Mouse (Mus musculus): ENCODE measurements at regions not wholly inside any gene's neighbourhood (a gene's known extent, or its start where the extent isn't known, plus 50 kb on each side); places are given as distances from the start of the nearest gene placed in this dataset.

GRCm38 (mm10) chr3:80284656-80285055 lies 400.3 kb downstream of the Fam198b start:
- DNase-seq, result no peak

DNA sequence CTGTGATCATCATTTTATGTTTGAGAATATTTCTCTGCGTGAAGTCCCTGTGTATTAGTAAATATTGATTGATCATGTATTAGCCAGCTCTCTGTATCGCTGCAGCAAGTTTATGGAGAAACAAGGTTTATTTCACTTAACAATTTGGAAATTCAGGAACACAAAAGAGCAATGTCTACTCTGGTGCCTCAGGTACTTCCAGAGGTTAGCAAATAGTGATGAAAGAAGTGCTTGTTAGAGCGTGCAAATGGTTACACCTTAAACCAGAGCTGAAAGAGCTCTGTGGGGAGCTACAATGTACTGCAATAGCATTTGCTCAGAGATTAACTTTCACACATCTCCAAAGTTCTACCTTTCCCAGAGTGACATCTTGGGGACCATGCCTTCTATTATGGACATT lies 400.9 kb downstream of the Fam198b start:
- DNase-seq, result no peak

DNA sequence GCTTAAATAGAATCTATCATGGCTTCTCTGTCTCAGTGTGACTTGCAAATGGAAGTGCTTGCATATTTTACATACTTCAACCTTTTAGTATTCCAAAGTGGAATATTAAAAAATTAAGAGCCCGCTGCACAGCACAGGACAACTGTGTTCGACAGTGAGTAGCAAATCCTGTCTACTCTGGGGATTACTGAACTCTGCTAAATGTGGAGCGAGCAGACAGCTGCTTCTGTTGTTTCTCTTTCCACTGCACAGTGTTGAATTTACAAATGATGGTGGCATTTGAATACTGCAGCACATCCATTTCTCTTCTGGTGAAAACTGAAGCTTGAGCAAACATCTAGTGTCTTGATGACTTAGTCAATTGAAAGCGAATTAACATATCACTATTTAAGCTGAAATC lies 409.2 kb downstream of the Fam198b start:
- no peak for DNase-seq

- DNase-seq, result no peak
Measured at GRCm38 (mm10) chr3:80307632-80308031, 423.3 kb downstream of the Fam198b start.

DNA sequence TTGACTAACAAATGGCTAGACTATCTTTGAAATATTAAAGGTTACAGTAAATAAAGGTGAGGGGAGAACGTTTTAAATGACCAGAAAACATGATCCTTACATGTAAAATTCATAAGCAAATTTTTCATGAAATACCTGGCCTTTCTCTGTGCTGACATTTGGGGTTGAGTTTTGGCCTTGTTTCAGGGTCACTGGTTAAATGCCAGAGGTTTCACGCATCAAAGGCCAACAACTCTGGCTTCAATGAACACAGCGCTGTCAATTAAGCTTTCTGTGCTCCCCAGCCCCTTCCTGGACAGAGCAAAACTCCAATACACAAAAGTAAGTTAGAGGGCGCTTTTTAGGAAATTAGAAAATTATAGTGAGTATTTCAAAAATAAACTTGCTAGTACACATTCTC lies 425.6 kb downstream of the Fam198b start:
- peak; percentile 10 for DNase-seq

DNA sequence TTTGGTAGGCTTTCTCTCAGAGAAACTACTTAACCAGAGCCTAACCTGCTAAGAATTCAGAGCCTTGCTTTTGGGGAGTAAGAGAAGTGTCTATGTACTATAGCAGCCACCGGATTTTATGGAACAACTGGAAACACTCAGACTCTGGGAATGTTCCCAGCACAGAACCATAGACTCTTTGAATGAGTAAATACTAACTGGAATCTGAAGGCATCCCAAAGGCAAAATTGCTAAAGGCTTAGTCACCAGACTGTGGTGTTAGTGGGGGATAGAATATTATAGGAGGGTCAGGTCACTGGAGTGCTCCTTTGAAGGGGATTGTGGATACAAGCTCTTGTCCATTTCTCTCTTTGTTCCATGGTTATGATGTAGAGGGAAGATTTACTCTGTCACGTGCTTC lies 427.4 kb downstream of the Fam198b start:
- DNase-seq, result no peak

GRCm38 (mm10) chr3:80322291-80322690 lies 438.0 kb downstream of the Fam198b start:
- DNase-seq, result peak; percentile 19

- no peak for DNase-seq
Measured at GRCm38 (mm10) chr3:80324726-80325125, 440.4 kb downstream of the Fam198b start.

DNA sequence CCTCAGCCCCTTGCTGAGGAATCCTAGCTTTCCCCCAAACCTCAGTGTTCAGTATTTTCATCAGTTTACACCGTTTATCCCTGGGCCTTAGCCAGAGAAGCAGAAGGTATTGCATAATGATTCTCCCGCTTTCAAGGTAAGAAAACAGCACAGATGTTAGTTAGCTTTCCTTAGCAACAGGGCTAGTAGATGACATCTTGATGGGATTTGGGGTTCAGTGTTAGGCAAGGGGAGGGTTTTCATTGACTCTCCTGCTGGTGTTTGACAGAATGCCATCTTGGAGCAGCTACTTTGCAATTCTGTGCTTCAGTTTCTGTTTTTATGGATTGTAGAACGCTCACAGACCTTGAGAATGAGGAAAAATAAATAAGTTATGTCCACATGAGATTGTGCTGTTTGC lies 447.4 kb downstream of the Fam198b start:
- DNase-seq, result no peak

- no peak for DNase-seq
Measured at GRCm38 (mm10) chr3:80334446-80334893, 450.1 kb downstream of the Fam198b start.

- no peak for DNase-seq
Measured at GRCm38 (mm10) chr3:80336123-80336674, 451.9 kb downstream of the Fam198b start.

GRCm38 (mm10) chr3:80367972-80368371 lies 434.7 kb downstream of the Gria2 start:
- DNase-seq, result no peak

DNA sequence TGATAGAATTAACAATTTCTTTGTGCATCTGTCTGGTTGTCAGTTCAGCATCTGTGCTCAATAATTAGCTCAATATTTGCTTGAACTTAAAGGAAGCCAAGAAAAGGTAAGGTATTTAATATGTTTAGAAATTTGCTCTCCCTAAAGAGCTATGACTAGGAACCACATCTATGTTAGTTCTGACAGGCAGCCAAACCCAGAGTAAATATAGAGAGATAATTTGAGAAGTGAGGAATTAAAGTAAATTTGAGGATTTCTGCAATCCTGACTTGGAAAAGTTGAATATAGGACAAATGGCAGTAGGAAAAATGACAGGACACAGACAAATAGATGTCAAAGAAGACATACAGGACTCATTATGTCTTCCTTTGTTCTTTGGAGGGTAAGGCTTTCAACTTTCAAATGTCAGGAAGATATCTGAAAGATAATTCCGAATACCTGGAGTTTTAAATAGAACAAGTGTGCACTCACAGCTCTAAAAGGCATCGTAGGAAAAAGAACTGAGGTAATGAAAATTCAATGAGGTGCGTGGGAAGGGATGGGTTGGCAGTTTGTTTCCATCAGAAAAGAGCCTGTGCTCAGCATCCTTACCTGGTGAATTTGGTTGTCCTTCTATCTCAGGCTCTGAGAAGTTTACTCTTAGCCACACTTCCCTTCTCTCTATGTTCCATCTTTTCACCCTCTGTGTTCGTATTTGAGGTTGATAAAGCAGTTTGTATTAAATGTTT lies 433.3 kb downstream of the Gria2 start:
- no peak for DNase-seq

GRCm38 (mm10) chr3:80372436-80372835 lies 430.2 kb downstream of the Gria2 start:
- peak; percentile 19 for DNase-seq

DNA sequence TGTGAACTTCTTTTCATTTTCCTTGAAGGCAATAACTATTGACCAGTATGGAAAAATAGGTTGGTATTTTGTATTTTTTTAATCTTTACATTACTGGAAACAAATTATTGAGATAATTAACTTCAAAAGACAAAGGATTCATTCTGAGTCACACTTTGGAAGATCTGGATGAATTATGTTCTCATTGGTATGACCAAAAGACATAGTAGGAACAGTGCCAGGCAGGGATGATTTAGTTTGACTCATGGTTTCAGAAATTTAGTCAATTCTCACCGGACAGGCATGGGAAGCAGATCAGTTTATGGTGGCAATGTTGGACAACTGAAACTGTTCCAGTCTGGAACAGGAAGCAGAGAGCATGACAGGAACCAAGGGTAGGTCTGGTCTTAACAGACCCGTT lies 416.6 kb downstream of the Gria2 start:
- no peak for DNase-seq

GRCm38 (mm10) chr3:80396240-80396639 lies 406.4 kb downstream of the Gria2 start:
- peak; percentile 37 for DNase-seq

GRCm38 (mm10) chr3:80420453-80420852 lies 382.2 kb downstream of the Gria2 start:
- no peak for DNase-seq

DNA sequence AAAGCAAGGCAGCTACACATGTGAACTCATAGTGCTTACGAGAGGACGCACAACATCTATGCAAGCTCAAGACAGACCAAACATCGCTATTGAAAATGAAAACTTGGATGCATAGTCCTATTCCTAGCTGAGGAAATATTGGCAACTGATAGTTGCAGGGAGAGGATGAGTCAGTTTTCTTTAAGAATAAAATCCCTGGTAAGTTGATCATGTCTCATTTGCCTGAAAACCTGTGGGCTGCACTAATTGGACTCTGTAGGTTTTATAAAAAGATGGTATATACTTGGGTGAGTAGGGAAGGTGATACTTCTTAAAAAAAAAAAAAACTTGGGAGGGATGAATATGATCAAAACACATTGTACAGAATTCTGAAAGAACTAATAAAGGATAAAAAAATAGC lies 381.2 kb downstream of the Gria2 start:
- no peak for DNase-seq

DNA sequence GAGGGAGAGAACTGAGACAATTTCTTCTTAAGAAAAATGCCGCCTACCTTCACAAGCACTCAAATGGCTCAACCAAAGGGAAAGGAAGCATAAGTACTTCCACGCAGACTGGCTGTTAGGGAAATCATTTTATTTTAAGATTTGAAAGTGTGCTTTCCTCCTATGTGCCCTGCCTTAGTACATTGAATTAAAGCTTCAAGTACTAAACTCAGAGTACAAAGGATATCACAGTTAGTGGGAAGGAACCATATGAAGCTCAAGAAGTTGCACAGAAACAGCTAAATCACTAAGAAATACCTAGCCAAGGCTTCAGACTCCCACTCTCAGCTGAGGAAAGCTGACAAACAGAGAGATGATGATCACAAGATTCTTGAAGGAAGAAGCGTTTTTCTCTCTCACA lies 380.5 kb downstream of the Gria2 start:
- DNase-seq, result no peak

- no peak for DNase-seq
Measured at GRCm38 (mm10) chr3:80422646-80423045, 380.0 kb downstream of the Gria2 start.
